Mouse (Mus musculus) hindbrain, embryonic 16.5 days (tissue): ENCODE data around the gene Stpg1. TPM values are rescaled to one million over a fixed set of nuclear protein-coding genes. Genes with fewer than 3 reads are reported as not detected.

Source experiments
- ATAC-seq: fragments of 200-750 bp; cut with Nextera tagmentation; 2 replicates; pipeline ENCODE4 v1.8.0; 2017; ENCODE audit warnings: moderate TSS enrichment, moderate library complexity
- H3K27ac ChIP-seq: fragments of 300-500 bp; sonication (generic); 2 replicates; pipeline ENCODE4 v1.5.1; 2014; ENCODE audit warnings: low read depth, mild to moderate bottlenecking, control low read depth, low read length, moderate library complexity
- H3K27me3 ChIP-seq: fragments of 300-500 bp; sonication (generic); replicated peaks from 2 replicates; pipeline ENCODE4 v1.6.1; 2014; ENCODE audit warnings: low read length; ENCODE audit not compliant: control insufficient read depth, insufficient read depth
- H3K36me3 ChIP-seq: fragments of 300-500 bp; sonication (generic); 2 replicates; pipeline ENCODE4 v1.6.1; 2014; ENCODE audit warnings: mild to moderate bottlenecking, low read length, moderate library complexity, mixed read lengths; ENCODE audit not compliant: control insufficient read depth, insufficient read depth
- H3K4me1 ChIP-seq: fragments of 300-500 bp; sonication (generic); 2 replicates; pipeline ENCODE4 v1.6.1; 2014; ENCODE audit warnings: low read depth, low read length; ENCODE audit not compliant: control insufficient read depth, insufficient read depth
- H3K4me2 ChIP-seq: fragments of 300-500 bp; sonication (generic); 2 replicates; pipeline ENCODE4 v1.6.1; 2014; ENCODE audit warnings: mild to moderate bottlenecking, low read length, control low read depth, moderate library complexity
- H3K4me3 ChIP-seq: fragments of 300-500 bp; sonication (generic); 2 replicates; pipeline ENCODE4 v1.5.1; 2014; ENCODE audit warnings: mild to moderate bottlenecking, low read length, control low read depth, moderate library complexity
- H3K9ac ChIP-seq: fragments of 300-500 bp; sonication (generic); 2 replicates; pipeline ENCODE4 v1.6.1; 2014; ENCODE audit warnings: low read depth, mild to moderate bottlenecking, control low read depth, low read length, moderate library complexity
- H3K9me3 ChIP-seq: fragments of 300-500 bp; sonication (generic); 2 replicates; pipeline ENCODE4 v1.6.1; 2014; ENCODE audit warnings: mild to moderate bottlenecking, low read length, moderate library complexity; ENCODE audit not compliant: control insufficient read depth
- WGBS: fragments of 180-500 bp; shearing (Covaris S2); extraction: QIAGEN DNeasy Blood & Tissue Kit; methylation state at CpG from one replicate; pipeline ENCODE4 v1.1.7; 2014; 5-methylcytosine and 5-hydroxymethylcytosine counted together
- polyA plus RNA-seq: library from polyadenylated mRNA; unstranded; fragments of >200 nt; fragmentation: Nextera tagmentation; extraction: Ambion mirVana; gene quantifications from 2 replicates; pipeline ENCODE4 v1.2.1, GENCODE M21; 2015

Stpg1 gene
- polyA plus RNA-seq, 1 experiment from 2014 or later: 0.39 TPM

DNA sequence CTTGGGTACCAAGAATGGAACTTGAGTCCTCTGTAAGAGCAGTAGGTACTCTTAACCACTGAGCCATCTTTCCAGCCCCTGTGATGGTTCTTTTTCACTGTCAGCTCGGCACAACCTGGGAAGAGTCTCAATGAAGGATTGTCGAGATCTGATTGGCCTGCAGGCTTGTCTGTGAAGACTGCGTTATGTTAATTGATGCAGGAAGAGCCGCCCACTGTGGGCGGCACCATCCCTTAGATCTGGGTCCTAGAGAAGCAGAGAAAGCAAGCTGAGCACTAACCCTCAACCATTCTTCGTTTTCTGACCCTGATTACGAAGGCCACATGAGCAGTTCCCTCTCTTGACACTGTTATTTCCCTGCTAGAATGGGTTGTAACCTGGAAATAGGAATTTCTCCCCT is 5.3 kb upstream of the Stpg1 start:
- Histone ChIP-seq H3K9ac (no peak overlapping the region), H3K36me3 (peaks cover 7% of the 10 kb centered on the region; the same call in 1 of the 2 replicates), H3K27ac (no peak overlapping the region), H3K27me3 (no peaks in the 10 kb centered on the region), H3K9me3 (no peaks in the 10 kb centered on the region), H3K4me1 (peaks cover 4% of the 10 kb centered on the region; the same call in 1 of the 2 replicates), H3K4me2 (no peak overlapping the region), H3K4me3 (no peak overlapping the region)
- no peak for ATAC-seq
- 94% methylated on average over 7 of the region's 7 CpGs for WGBS

DNA sequence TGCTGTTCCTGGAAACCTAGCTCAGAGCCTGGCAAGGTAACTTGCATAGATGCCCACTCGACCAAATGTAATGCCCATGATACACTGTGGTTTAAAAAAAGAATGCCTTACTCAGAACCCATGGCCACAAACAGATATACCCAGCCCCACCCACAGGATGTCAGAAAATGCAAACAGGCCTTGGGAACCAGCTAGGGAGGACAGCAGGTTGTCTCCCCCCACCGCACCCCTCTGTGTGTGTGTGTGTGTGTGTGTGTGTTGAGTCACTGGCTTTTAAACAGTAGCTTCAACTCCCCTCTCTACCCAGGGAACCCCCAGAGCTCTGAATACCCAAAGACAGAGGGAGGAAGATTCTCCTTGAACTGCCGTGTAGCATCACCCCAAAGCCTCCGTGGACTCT is 1.3 kb upstream of the Stpg1 start:
- H3K27ac ChIP-seq: no peak overlapping the region
- peak overlapping the region; percentile 91 for H3K4me2 ChIP-seq
- H3K9me3 ChIP-seq: no peaks in the 10 kb centered on the region
- WGBS: 43% methylated on average over 4 of the region's 4 CpGs
- no peaks in the 10 kb centered on the region for H3K27me3 ChIP-seq
- peaks cover 6% of the 10 kb centered on the region; the same call in 1 of the 2 replicates for H3K4me1 ChIP-seq
- H3K9ac ChIP-seq: peak overlapping the region; percentile 70
- peak overlapping the region; percentile 79 for H3K4me3 ChIP-seq
- peaks cover 7% of the 10 kb centered on the region; the same call in 1 of the 2 replicates for H3K36me3 ChIP-seq
- no peak for ATAC-seq

GRCm38 (mm10) chr4:135493691-135494520 is 684 bp upstream of the Stpg1 start:
- peak; percentile 5; the same call in 1 of the 2 replicates for ATAC-seq
- H3K4me3 ChIP-seq: peak overlapping the region; percentile 79
- H3K9ac ChIP-seq: peak overlapping the region; percentile 70
- H3K36me3 ChIP-seq: peaks cover 7% of the 10 kb centered on the region; the same call in 1 of the 2 replicates
- WGBS: 2% methylated on average over 33 of the region's 33 CpGs
- peak overlapping the region; percentile 91 for H3K4me2 ChIP-seq
- no peaks in the 10 kb centered on the region for H3K27me3 ChIP-seq
- no peaks in the 10 kb centered on the region for H3K9me3 ChIP-seq
- H3K27ac ChIP-seq: peak overlapping the region; percentile 69
- peaks cover 6% of the 10 kb centered on the region; the same call in 1 of the 2 replicates for H3K4me1 ChIP-seq

DNA sequence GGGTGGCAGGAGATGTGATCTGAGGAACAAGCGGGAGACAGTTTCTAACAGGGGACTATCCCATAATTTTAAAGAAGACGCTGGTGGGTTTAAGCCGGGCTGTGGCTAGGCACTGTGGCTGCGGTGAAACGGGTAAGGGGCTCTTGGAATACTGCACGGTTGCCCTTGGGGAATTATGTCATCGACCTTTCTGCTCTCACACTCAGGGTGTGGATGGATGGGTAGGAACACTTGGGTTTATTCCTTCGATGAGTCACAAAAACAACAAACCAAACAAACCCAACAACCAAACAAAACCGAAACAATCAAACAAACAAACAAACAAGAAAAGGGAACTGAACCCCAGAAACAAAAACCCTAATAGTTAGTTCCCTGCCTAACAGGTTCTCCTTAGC is 804 bp downstream of the Stpg1 start:
- Histone ChIP-seq H3K4me1 (peaks cover 6% of the 10 kb centered on the region; the same call in 1 of the 2 replicates), H3K9me3 (no peaks in the 10 kb centered on the region), H3K27ac (peak overlapping the region; percentile 74), H3K36me3 (0 out of 2 replicates have a peak, but pooled peaks cover 2% of the 10 kb centered on the region), H3K4me2 (peak overlapping the region; percentile 91), H3K4me3 (peak overlapping the region; percentile 79), H3K9ac (peak overlapping the region; percentile 70), H3K27me3 (no peaks in the 10 kb centered on the region)
- WGBS: 12% methylated on average over 9 of the region's 9 CpGs
- no peak for ATAC-seq

DNA sequence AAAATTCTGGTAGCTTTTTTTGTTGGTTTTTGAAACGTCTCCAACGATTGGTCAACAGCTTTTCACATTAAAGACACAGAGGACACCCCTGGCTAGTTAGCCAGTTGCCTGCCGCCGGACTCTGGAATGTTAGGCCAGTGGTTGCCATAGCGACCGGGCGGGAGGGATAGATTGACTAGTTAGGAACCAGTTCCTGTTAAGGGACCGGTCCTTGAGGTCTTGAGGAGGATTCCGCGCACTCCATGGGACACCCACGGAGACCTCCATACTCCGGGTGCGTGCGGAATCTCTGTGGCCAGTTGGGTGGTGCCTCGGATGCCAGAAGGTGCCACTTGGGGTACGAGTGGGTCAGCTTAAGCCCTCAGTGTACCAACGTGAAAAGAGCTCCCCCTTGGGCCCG is 1.2 kb downstream of the Stpg1 start:
- peak overlapping the region; percentile 91 for H3K4me2 ChIP-seq
- 11% methylated on average over 18 of the region's 18 CpGs for WGBS
- no peak overlapping the region for H3K27ac ChIP-seq
- H3K36me3 ChIP-seq: 0 out of 2 replicates have a peak, but pooled peaks cover 2% of the 10 kb centered on the region
- ATAC-seq: no peak
- H3K9ac ChIP-seq: no peak overlapping the region
- H3K4me3 ChIP-seq: peak overlapping the region; percentile 79
- H3K27me3 ChIP-seq: no peaks in the 10 kb centered on the region
- no peaks in the 10 kb centered on the region for H3K9me3 ChIP-seq
- H3K4me1 ChIP-seq: peaks cover 6% of the 10 kb centered on the region; the same call in 1 of the 2 replicates

DNA sequence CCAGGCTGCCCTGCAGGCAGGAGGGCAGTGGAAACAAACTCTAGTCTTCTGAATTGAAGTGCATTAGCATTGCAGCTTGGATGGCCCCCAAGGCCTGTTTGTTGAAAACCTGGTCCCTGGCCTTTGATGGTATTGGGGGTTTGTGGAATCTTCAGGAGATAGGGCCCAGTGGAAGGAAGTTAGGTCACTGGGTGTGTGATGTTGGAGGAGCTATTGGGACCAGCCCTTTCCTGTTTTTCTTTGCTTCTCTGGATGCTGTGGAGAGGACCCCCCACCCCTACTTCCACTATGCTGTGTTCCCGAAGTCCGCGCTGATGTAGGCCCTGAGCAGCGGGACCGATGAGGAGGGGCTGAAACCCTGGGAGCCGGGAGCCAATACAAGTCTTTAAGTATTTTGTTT is 3.5 kb downstream of the Stpg1 start:
- 85% methylated on average over 6 of the region's 6 CpGs for WGBS
- H3K9me3 ChIP-seq: no peaks in the 10 kb centered on the region
- ATAC-seq: no peak

DNA sequence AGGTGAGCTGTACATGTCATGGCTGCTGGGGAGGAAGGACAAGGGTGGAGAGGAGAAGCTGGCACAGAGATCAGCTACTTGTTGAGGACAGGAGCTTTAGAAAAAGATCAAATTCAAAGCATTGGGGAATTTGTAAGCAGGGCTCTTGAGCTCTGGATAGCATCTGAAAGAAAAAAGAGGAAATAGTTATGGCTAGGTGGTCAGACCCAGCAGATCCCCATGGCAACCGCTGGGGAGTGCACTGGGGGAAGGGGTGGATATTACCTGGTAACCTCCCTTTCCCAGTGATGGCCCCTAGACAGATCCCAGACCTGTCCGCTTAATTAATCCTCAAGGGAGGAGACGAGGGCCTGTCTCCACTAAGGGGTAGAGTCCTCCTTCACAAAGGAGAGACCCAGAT is 5.2 kb downstream of the Stpg1 start:
- Histone ChIP-seq H3K27ac (no peak overlapping the region), H3K4me3 (no peak overlapping the region), H3K36me3 (no peaks in the 10 kb centered on the region), H3K4me2 (no peak overlapping the region), H3K9ac (no peak overlapping the region), H3K9me3 (no peaks in the 10 kb centered on the region), H3K27me3 (no peaks in the 10 kb centered on the region), H3K4me1 (peaks cover 2% of the 10 kb centered on the region; the same call in 1 of the 2 replicates)
- ATAC-seq: no peak
- 80% methylated on average over 3 of the region's 3 CpGs for WGBS

More for the DNA sequence above, 3.5 kb downstream of the Stpg1 start:
- no peaks in the 10 kb centered on the region for H3K27me3 ChIP-seq
- H3K27ac ChIP-seq: no peak overlapping the region
- no peak overlapping the region for H3K4me2 ChIP-seq
- H3K9ac ChIP-seq: no peak overlapping the region
- no peaks in the 10 kb centered on the region for H3K36me3 ChIP-seq
- peaks cover 6% of the 10 kb centered on the region; the same call in 1 of the 2 replicates for H3K4me1 ChIP-seq
- H3K4me3 ChIP-seq: no peak overlapping the region

- ATAC-seq: no peak
- Histone ChIP-seq H3K4me1 (no peaks in the 10 kb centered on the region), H3K27ac (no peak overlapping the region), H3K9ac (no peak overlapping the region), H3K27me3 (no peaks in the 10 kb centered on the region), H3K4me2 (no peak overlapping the region), H3K36me3 (no peaks in the 10 kb centered on the region), H3K9me3 (no peaks in the 10 kb centered on the region), H3K4me3 (no peak overlapping the region)
- 53% methylated on average over 4 of the region's 4 CpGs for WGBS
Measured at GRCm38 (mm10) chr4:135501587-135501986, 7.0 kb downstream of the Stpg1 start.

DNA sequence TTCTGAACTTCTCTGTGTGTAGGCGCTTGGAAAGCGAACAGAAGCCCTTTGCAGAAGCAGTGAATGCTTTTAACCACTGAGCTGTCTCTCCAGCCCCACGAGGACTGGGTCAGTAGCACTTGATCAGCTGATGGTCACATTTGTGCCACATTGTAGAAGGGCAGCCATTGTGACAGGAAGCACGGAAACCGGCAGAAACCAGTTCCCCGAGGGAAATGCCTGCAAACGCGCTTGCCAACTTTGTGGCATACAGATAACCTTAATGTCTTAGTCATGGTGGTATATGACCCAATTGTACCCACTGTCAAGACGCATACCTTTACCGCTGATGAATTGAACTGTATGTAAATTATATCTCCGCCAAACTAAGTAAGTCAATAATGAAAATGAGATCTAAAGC is 11.2 kb downstream of the Stpg1 start:
- H3K27ac ChIP-seq: no peak overlapping the region
- WGBS: 81% methylated on average over 11 of the region's 11 CpGs
- H3K9ac ChIP-seq: no peak overlapping the region
- H3K4me1 ChIP-seq: no peaks in the 10 kb centered on the region; the same call in 1 of the 2 replicates
- H3K4me3 ChIP-seq: no peak overlapping the region
- no peaks in the 10 kb centered on the region for H3K9me3 ChIP-seq
- H3K36me3 ChIP-seq: no peaks in the 10 kb centered on the region
- no peaks in the 10 kb centered on the region for H3K27me3 ChIP-seq
- H3K4me2 ChIP-seq: no peak overlapping the region
- ATAC-seq: no peak
